Comparison of ENCODE assay signal across 9 mouse cellular contexts in genomic region chr14:68197470-68197800, GRCm38 (mm10).
DNase-seq lines count a peak whose midpoint lies in the region; ATAC-seq and TF ChIP-seq lines count a peak whose summit lies in the region.
"Had no signal": no experiment of that assay in that cellular context is flagged by ENCODE, and none has a peak within 500 bp of the region (broad histone marks: within the 10 kb centered on the region; RNA-seq: fewer than 3 reads in every experiment).

No protein-coding gene starts in this region.

- no peaks in the 10 kb centered on the region for H3K4me1 ChIP-seq in stomach, embryonic 14.5 days (ENCODE audit: control insufficient read depth, insufficient read depth, low read length)
- no peaks in the 10 kb centered on the region for H3K4me1 ChIP-seq in stomach, postnatal 0 days (replicated peaks; ENCODE audit: control insufficient read depth, insufficient read depth)
- peaks cover 6% of the 10 kb centered on the region; the same call in 1 of the 2 replicates for H3K4me1 ChIP-seq in limb, embryonic 12.5 days (replicated peaks)
- H3K4me1 ChIP-seq: liver, embryonic 12.5 days had no signal

- WGBS in stomach, embryonic 14.5 days = 9% methylated on average over 13 of the region's 13 CpGs
- 4% methylated on average over 9 of the region's 13 CpGs for WGBS in stomach, postnatal 0 days
- WGBS in limb, embryonic 12.5 days = 1% methylated on average over 9 of the region's 13 CpGs

- 0 out of 2 replicates have a peak, but pooled peaks cover 3% of the 10 kb centered on the region for H3K27me3 ChIP-seq in stomach, embryonic 14.5 days (ENCODE audit: control insufficient read depth, insufficient read depth, low read length)
- H3K27me3 ChIP-seq in stomach, postnatal 0 days (ENCODE audit: control insufficient read depth, insufficient read depth, low read length) = no peaks in the 10 kb centered on the region
- peaks cover 9% of the 10 kb centered on the region for H3K27me3 ChIP-seq in limb, embryonic 12.5 days

- no peak for ATAC-seq in stomach, embryonic 14.5 days (ENCODE audit: insufficient number of reproducible peaks, insufficient read depth, low FRiP score, low read depth)
- no peak for ATAC-seq in stomach, postnatal 0 days (ENCODE audit: low FRiP score, low TSS enrichment)
- ATAC-seq in limb, embryonic 12.5 days (ENCODE audit: insufficient number of reproducible peaks, insufficient read depth, low FRiP score, low TSS enrichment, low read depth) = no peak
- ATAC-seq: liver, embryonic 12.5 days had no signal

- no peaks in the 10 kb centered on the region for H3K9me3 ChIP-seq in stomach, embryonic 14.5 days (ENCODE audit: control insufficient read depth, low read depth, low read length)
- H3K9me3 ChIP-seq in stomach, postnatal 0 days (ENCODE audit: control insufficient read depth, low read length) = no peaks in the 10 kb centered on the region
- H3K9me3 ChIP-seq in limb, embryonic 12.5 days = no peaks in the 10 kb centered on the region
- H3K9me3 ChIP-seq: liver, embryonic 12.5 days had no signal

- H3K27ac ChIP-seq in stomach, embryonic 14.5 days (ENCODE audit: low read length) = no peak overlapping the region
- no peak overlapping the region for H3K27ac ChIP-seq in stomach, postnatal 0 days (replicated peaks)
- no peak overlapping the region for H3K27ac ChIP-seq in limb, embryonic 12.5 days
- H3K27ac ChIP-seq: liver, embryonic 12.5 days had no signal

- TF ChIP-seq CTCF in stomach, postnatal 0 days (IDR thresholded peaks at IDR 0.05; ENCODE audit: low read depth) = no peak

- H3K4me2 ChIP-seq in stomach, embryonic 14.5 days (replicated peaks; ENCODE audit: low read depth, low read length) = 0 out of 2 replicates have a peak overlapping the region, but pooled peaks have one; percentile 4
- no peak overlapping the region for H3K4me2 ChIP-seq in stomach, postnatal 0 days (replicated peaks; ENCODE audit: low read depth)
- H3K4me2 ChIP-seq in limb, embryonic 12.5 days = peak overlapping the region; percentile 24
- H3K4me2 ChIP-seq: liver, embryonic 12.5 days had no signal

- no peak overlapping the region for H3K9ac ChIP-seq in stomach, embryonic 14.5 days (replicated peaks; ENCODE audit: low read depth, low read length)
- no peak overlapping the region for H3K9ac ChIP-seq in stomach, postnatal 0 days (ENCODE audit: low read length)
- H3K9ac ChIP-seq in limb, embryonic 12.5 days (replicated peaks) = no peak overlapping the region
- H3K9ac ChIP-seq: liver, embryonic 12.5 days had no signal

- DNase-seq in cerebellum, postnatal 10 days = peak; percentile 32 to 43
- DNase-seq in cerebellum, postnatal 36 days = no peak
- no peak for DNase-seq in stomach, postnatal 0 days (ENCODE audit: low spot score)
- peak; percentile 1 for DNase-seq in yolk sac, embryonic 10.5 days (ENCODE audit: low spot score)
- DNase-seq in testis, postnatal 10 days (ENCODE audit: low spot score) = no peak
- DNase-seq in kidney, adult 8-10 months = no peak

- no peaks in the 10 kb centered on the region for H3K36me3 ChIP-seq in stomach, embryonic 14.5 days (ENCODE audit: control insufficient read depth, insufficient read depth, low read length)
- H3K36me3 ChIP-seq in stomach, postnatal 0 days (ENCODE audit: control insufficient read depth, insufficient read depth, low read length) = no peaks in the 10 kb centered on the region
- H3K36me3 ChIP-seq in limb, embryonic 12.5 days = no peaks in the 10 kb centered on the region
- H3K36me3 ChIP-seq: liver, embryonic 12.5 days had no signal

- no peak for TF ChIP-seq EP300 in stomach, postnatal 0 days (optimal IDR thresholded peaks at IDR 0.05)

- H3K4me3 ChIP-seq in stomach, embryonic 14.5 days (ENCODE audit: low read depth, low read length) = no peak overlapping the region
- H3K4me3 ChIP-seq in stomach, postnatal 0 days (ENCODE audit: low read depth, low read length) = no peak overlapping the region
- H3K4me3 ChIP-seq in limb, embryonic 12.5 days (replicated peaks) = no peak overlapping the region
- H3K4me3 ChIP-seq: liver, embryonic 12.5 days had no signal

Comparison
In these comparisons a context has a peak if more than half of its experiments do, and no peak if none do; other contexts are left out.
1. DNase-seq: peak in cerebellum, postnatal 10 days (2 of 2) and yolk sac, embryonic 10.5 days (single experiment); none in cerebellum, postnatal 36 days (0 of 2), stomach, postnatal 0 days (single experiment), testis, postnatal 10 days (single experiment) and kidney, adult 8-10 months (0 of 2).